Mouse (Mus musculus) adrenal gland, adult (tissue): ENCODE results near the gene Zfp839.
"Not testable (repeated sequence)": the region's sequence is repeated elsewhere in the genome, so short reads cannot be mapped to it uniquely, and the experiment has no call there.

Experiments
- DNase-seq, 2 experiments: peaks; one replicate each; pipeline ENCODE4 v3.0.0; 2022 to 2023; ENCODE audit warnings: low spot score in 1 of 2; ENCODE audit not compliant: inconsistent age in 2 of 2

Zfp839 gene

GRCm38 (mm10) chr12:110840348-110841198, 9.5 kb upstream of the Zfp839 start, which contains the start of gene Mok:
Gene Mok, minus strand, starts transcription at chr12:110840939.
- peak; percentile 96 to 99 for DNase-seq

GRCm38 (mm10) chr12:110841731-110842493, 8.1 kb upstream of the Zfp839 start:
- no peak for DNase-seq

GRCm38 (mm10) chr12:110843194-110844048, 6.6 kb upstream of the Zfp839 start:
- DNase-seq = peak; percentile 88 to 96

GRCm38 (mm10) chr12:110844227-110845130, 5.6 kb upstream of the Zfp839 start:
- DNase-seq = peak in 1 of 2 experiments; percentile 63

- peak; percentile 95 to 99 for DNase-seq
Measured at GRCm38 (mm10) chr12:110845131-110845880, 4.7 kb upstream of the Zfp839 start.

GRCm38 (mm10) chr12:110846191-110846765, 3.8 kb upstream of the Zfp839 start:
- DNase-seq = peak in 1 of 2 experiments; percentile 69

- no peak for DNase-seq
Measured at GRCm38 (mm10) chr12:110850929-110851256, 840 bp downstream of the Zfp839 start.

- peak in 1 of 2 experiments; percentile 73 for DNase-seq
Measured at GRCm38 (mm10) chr12:110851414-110851813, 1.4 kb downstream of the Zfp839 start.

- peak in 1 of 2 experiments; percentile 54 for DNase-seq
Measured at GRCm38 (mm10) chr12:110851923-110852322, 1.9 kb downstream of the Zfp839 start.

- no peak for DNase-seq
Measured at GRCm38 (mm10) chr12:110854786-110855737, 5.0 kb downstream of the Zfp839 start.

- DNase-seq = peak; percentile 60 to 73
Measured at GRCm38 (mm10) chr12:110857196-110857595, 7.1 kb downstream of the Zfp839 start.

- DNase-seq = not testable (repeated sequence)
Measured at GRCm38 (mm10) chr12:110858681-110859080, 8.6 kb downstream of the Zfp839 start.

GRCm38 (mm10) chr12:110860293-110860692, 10.2 kb downstream of the Zfp839 start:
- DNase-seq = no peak

GRCm38 (mm10) chr12:110861256-110861655, 11.2 kb downstream of the Zfp839 start:
- no peak for DNase-seq

GRCm38 (mm10) chr12:110864008-110864407, 14.0 kb downstream of the Zfp839 start:
- no peak for DNase-seq

GRCm38 (mm10) chr12:110865571-110865970, 15.5 kb downstream of the Zfp839 start:
- no peak for DNase-seq

GRCm38 (mm10) chr12:110865989-110866388, 15.9 kb downstream of the Zfp839 start:
- DNase-seq = no peak

- no peak for DNase-seq
Measured at GRCm38 (mm10) chr12:110870107-110870506, 20.1 kb downstream of the Zfp839 start.
